Mouse (Mus musculus): ENCODE data around the gene Ubr1. TPM values are rescaled to one million over a fixed set of nuclear protein-coding genes. Genes with fewer than 3 reads are reported as not detected.

Gene Ubr1
- 21.8 and 22.9 TPM in 2 replicates for polyA plus RNA-seq (2021; fragmentation: Nextera tagmentation)
- long read RNA-seq, experiment 1, partial matches to known transcripts: 70 of 83 reads
- long read RNA-seq, experiment 1, other reads (novel, unspliced or antisense): 13 of 83 reads
- long read RNA-seq, experiment 2, full-length matches to known transcripts: 1 of 149 reads
- long read RNA-seq, experiment 2, partial matches to known transcripts: 129 of 149 reads
- long read RNA-seq, experiment 2, other reads (novel, unspliced or antisense): 19 of 149 reads

DNA sequence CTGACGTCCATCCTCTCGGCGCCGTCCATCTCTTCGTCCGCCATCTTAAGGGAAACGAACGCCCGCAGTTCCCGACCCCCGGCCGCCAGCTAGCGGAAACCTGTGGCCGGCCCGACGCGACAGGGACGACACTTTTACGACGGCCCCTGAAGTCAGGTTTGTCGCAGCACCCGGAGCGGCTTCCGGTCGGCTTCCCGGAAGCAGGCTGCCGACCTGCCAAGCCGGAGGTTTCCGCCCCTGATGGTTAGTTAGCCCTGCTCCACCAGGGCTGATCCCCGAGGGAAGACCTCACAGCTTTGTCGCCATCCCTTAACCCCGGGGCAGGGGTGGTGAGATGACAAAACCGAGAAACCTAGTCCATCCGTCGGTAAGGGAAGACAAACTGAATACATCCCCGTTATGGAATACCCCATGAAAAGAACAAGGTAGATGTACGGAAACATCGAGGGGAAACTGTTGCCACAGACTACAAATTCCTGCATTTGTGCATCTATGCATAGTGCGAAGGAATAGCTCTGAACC lies at the start of gene Ubr1:
Ubr1 (minus strand) TSS at position 157 of the 522 bp plus-strand sequence.

GRCm38 (mm10) chr2:121007925-121008663 lies 37.6 kb upstream of the Ubr1 start, which contains the start of gene Ccndbp1:
TSS of gene Ccndbp1 (plus strand) at chr2:121008403.

DNA sequence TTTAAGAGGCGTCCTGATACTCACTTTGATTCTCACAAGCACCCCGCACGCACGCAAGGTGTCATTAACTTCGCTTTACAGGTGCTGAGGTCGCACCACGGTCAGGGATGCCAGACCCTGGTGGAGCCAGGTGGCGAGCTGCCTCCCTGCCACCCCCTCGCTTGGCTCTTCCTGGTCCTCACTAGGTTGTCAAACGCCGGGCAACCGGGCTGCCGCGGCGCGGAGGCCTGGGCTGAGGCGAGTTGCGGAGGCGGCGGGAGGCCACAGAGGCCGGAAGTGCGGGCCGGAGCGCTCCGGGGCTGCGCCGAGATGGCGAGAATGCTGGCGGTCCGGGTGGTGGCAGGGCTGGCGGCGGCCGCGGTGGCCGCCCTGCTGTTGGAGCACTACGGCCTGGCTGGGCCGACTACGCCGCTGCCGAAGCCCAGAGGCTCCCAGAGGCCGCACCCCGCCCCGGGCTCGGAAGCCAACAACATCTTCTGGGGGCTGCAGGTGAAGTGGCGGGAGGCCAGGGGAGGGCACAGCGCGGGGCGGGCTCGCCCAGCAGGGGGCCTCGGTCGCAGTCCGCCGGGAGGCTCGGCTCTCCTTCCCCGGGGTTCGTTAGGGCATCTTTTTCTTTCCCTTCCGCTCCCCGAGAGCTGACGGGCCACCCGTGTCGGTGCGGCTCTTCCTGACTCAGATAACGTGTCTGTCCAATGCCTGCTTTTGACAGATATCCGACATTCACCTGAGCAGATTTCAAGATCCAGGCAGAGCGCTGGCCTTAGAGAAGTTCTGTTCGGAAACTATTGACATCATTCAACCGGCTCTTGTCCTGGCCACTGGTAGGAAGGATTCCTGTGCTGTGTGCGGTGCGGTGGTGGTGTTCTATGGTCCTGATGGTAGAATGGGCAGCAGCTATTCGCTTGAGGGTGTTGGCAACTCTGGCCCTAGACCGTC lies 6.7 kb upstream of the Ubr1 start, which contains the start of gene Tmem62:
Tmem62 (plus strand) TSS at position 28 of the 936 bp plus-strand sequence.

GRCm38 (mm10) chr2:120850424-120851082 lies 120.0 kb downstream of the Ubr1 start, which contains the start of gene Ttbk2:
TSS of gene Ttbk2 (minus strand) at chr2:120850604.

DNA sequence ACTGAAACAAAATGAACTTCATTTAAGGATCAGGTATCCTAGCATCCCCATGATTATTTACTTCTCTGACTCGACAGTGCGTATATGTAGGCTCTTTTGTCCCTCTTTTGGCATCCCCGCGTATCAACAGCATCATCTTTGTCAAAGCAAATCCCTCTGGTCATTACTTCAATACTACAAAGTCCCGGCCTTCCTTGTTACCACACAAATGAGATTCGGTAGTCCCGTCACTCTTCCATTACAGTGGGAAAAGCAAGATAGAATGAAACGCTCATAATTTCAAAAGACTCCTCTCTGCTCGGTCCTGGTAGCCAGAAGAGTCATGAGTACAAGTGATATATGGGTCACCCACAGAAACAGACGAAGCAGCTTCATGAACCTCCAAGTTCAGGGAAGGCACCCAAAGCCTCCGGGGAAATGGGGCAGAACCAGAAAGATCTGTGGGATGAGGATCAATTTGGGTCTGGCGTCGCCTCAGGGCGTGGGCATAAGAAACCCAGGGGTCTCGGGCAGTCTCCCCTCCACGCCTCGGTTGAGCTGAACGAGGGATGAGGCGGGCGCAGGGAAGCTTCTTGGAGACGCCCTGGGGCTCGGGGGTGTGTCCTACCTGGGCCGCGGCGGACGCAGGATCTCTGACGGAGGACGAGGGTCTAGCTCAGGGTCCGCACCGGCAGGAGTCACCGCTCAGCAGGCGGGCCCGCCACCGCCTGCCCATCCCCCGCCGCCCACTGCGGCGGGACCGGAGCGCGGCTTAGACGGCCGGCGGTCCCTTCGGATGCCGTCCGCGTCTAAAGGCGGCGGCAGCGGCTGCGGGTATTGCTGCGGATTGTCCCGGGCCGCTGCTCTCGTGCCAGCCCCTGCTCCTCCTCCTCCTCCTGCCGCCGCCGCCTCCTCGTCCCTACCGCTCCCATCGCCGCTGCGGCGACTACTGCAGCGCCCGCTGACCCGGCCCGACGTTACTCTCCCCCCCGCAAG lies 120.8 kb downstream of the Ubr1 start, which contains the start of gene Cdan1:
Cdan1 (minus strand) TSS at position 680 of the 975 bp plus-strand sequence.

Small RNA genes within 50 kb of the gene (microRNA-seq; reads per million reads assigned to microRNA genes)
- not detected for gene Gm44325

Other genes starting within 250 kb of the Ubr1 start
- gene Cdan1, start 120.6 kb downstream of the Ubr1 start, polyA plus RNA-seq (2021; fragmentation: Nextera tagmentation): 0.78 and 1.9 TPM in 2 replicates
- 6.2 and 7.3 TPM in 2 replicates for gene Ttbk2, start 120.1 kb downstream of the Ubr1 start, polyA plus RNA-seq (2021; fragmentation: Nextera tagmentation)
- 11.1 and 11.6 TPM in 2 replicates for gene Tmem62, start 6.3 kb upstream of the Ubr1 start, polyA plus RNA-seq (2021; fragmentation: Nextera tagmentation)
- 60.9 and 62.8 TPM in 2 replicates for gene Ccndbp1, start 37.7 kb upstream of the Ubr1 start, polyA plus RNA-seq (2021; fragmentation: Nextera tagmentation)
- gene Epb42, start 66.4 kb upstream of the Ubr1 start, polyA plus RNA-seq (2021; fragmentation: Nextera tagmentation): not detected in 2 replicates
- not detected in 2 replicates for gene Tgm5, start 115.1 kb upstream of the Ubr1 start, polyA plus RNA-seq (2021; fragmentation: Nextera tagmentation)
- gene Tgm7, start 139.1 kb upstream of the Ubr1 start, polyA plus RNA-seq (2021; fragmentation: Nextera tagmentation): not detected in 2 replicates
- 10.6 and 11.4 TPM in 2 replicates for gene Adal, start 169.7 kb upstream of the Ubr1 start, polyA plus RNA-seq (2021; fragmentation: Nextera tagmentation)
- 7.2 and 10.3 TPM in 2 replicates for gene Lcmt2, start 169.9 kb upstream of the Ubr1 start, polyA plus RNA-seq (2021; fragmentation: Nextera tagmentation)
- 9.9 and 10.8 TPM in 2 replicates for gene Tubgcp4, start 199.9 kb upstream of the Ubr1 start, polyA plus RNA-seq (2021; fragmentation: Nextera tagmentation)
- 1.6 and 2.0 TPM in 2 replicates for gene Zscan29, start 200.4 kb upstream of the Ubr1 start, polyA plus RNA-seq (2021; fragmentation: Nextera tagmentation)

Data from layer of hippocampus, adult 6 months (tissue).